Mouse (Mus musculus) thymus, adult 2 months (tissue): ENCODE results near the gene 4930452B06Rik.

Source experiments
- CTCF ChIP-seq: fragments of 200-500 bp; IDR thresholded peaks from 2 replicates; pipeline ENCODE4 v1.5.1; 2012; ENCODE audit warnings: mild to moderate bottlenecking, control low read depth, low read length, moderate library complexity, borderline replicate concordance; ENCODE audit not compliant: control insufficient read depth, poor library complexity, insufficient read depth; ENCODE audit errors: extremely low read depth
- POLR2A ChIP-seq: fragments of 200-500 bp; IDR thresholded peaks from 2 replicates; pipeline ENCODE4 v1.6.1; 2012; ENCODE audit warnings: mild to moderate bottlenecking, low read length, control low read depth, moderate library complexity; ENCODE audit not compliant: control insufficient read depth, poor library complexity, insufficient read depth; ENCODE audit errors: extremely low read depth

DNA sequence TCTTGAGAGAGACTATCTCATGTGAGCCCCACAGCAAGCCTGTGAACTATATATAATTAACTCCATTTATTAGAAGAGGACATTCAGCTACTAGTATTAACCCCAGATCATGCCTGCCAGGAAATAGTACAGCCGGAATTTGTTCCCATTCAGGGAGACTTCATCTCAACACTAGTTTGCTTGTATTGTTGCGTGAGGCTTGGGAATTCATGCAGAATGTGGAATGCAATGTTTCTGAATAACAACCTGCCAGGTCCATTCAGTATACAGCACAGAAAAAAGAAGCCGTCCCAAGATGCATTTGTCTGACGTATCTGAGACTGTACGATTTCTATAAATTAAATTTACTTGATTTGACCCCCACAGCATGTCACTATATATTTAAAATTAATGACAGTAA lies 190.2 kb downstream of the 4930452B06Rik start:
- no peak for TF ChIP-seq CTCF
- TF ChIP-seq POLR2A: no peak
